7 mouse cellular contexts compared by ENCODE assay signal in the genomic region with DNA sequence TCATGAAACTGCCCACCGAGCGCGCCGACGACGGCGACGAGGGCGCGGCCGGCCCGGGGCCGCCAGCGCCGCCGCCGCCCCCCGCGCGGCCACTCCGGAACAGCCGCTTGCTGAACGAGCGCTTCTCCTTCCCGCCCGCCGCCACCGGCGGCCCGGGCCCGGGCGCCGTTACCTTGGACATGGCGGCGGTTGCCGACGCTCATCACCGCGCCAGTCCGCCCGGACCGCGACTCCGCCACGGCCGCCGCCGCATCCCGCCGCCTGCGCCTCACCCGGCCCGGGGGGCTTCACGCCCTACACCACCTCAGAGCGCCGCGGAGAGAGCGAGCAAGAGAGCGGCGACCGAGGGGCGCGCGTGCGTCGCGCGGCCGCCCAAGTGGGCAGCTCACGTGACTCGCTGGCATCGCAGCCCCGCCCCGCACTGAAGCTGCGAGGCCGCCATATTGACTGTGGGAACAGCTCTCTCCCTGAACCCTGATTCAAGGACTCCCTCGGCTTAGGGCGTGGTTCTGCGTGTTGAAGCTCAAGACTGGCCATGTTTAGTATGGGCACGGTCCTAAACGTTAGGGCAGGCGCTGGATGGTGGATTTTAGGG. TPM values are rescaled to one million over a fixed set of nuclear protein-coding genes. Genes with fewer than 3 reads are reported as not detected.
DNase-seq lines count a peak whose midpoint lies in the region; ATAC-seq lines count a peak whose summit lies in the region.

Gene Usp31, minus strand, starts transcription at position 181 of the 595 bp plus-strand sequence.

- WGBS in intestine, embryonic 15.5 days = under 1% methylated on average over 81 of the region's 82 CpGs
- under 1% methylated on average over 72 of the region's 82 CpGs for WGBS in midbrain, embryonic 10.5 days

- peak; percentile 97 for DNase-seq in adrenal gland, adult 2 months
- peak; percentile 93 for DNase-seq in embryo, embryonic 11.5 days (ENCODE audit: low read depth, low spot score)
- DNase-seq in gastrocnemius, postnatal 36 days = peak; percentile 86 to 91
- peak; percentile 97 to 99 for DNase-seq in left cerebral cortex, postnatal 25 days (ENCODE audit: low spot score in 2 of 2)
- peak; percentile 94 for DNase-seq in midbrain, embryonic 10.5 days (ENCODE audit: low spot score)
- DNase-seq in right cerebral cortex, postnatal 4 days = peak; percentile 89

- H3K27ac ChIP-seq in intestine, embryonic 15.5 days = peak within 1 kb of the TSS; percentile 81
- peak within 1 kb of the TSS; percentile 93 for H3K27ac ChIP-seq in midbrain, embryonic 10.5 days (replicated peaks)

- H3K27me3 ChIP-seq in intestine, embryonic 15.5 days (replicated peaks) = no peaks in the 10 kb centered on the region; the same call in 1 of the 2 replicates
- 0 out of 2 replicates have a peak, but pooled peaks cover 3% of the 10 kb centered on the region for H3K27me3 ChIP-seq in midbrain, embryonic 10.5 days (ENCODE audit: low read depth, poor library complexity, severe bottlenecking)

- intact Hi-C loops in gastrocnemius, postnatal 36 days (cut with DNase I) = no loop called here
- intact Hi-C loops in left cerebral cortex, postnatal 25 days (cut with DNase I) = no loop called here

- no peaks in the 10 kb centered on the region for H3K36me3 ChIP-seq in intestine, embryonic 15.5 days
- peaks cover 10% of the 10 kb centered on the region; the same call in 1 of the 2 replicates for H3K36me3 ChIP-seq in midbrain, embryonic 10.5 days

- H3K4me3 ChIP-seq in intestine, embryonic 15.5 days (replicated peaks) = peak within 1 kb of the TSS; percentile 90
- peak within 1 kb of the TSS; percentile 92 for H3K4me3 ChIP-seq in midbrain, embryonic 10.5 days

- peak; percentile 99 for ATAC-seq in intestine, embryonic 15.5 days

- H3K9ac ChIP-seq in intestine, embryonic 15.5 days = peak within 1 kb of the TSS; percentile 72

- peaks cover 9% of the 10 kb centered on the region; the same call in 1 of the 2 replicates for H3K4me1 ChIP-seq in intestine, embryonic 15.5 days (replicated peaks)
- peaks cover 39% of the 10 kb centered on the region for H3K4me1 ChIP-seq in midbrain, embryonic 10.5 days

- H3K9me3 ChIP-seq in intestine, embryonic 15.5 days = no peaks in the 10 kb centered on the region
- H3K9me3 ChIP-seq in midbrain, embryonic 10.5 days (replicated peaks) = no peaks in the 10 kb centered on the region

- H3K4me2 ChIP-seq in intestine, embryonic 15.5 days (replicated peaks) = peak within 1 kb of the TSS; percentile 95

RNA-seq across cellular contexts. Expression of gene Usp31, which starts in this region (rescaled TPM):
- 10 to 100 TPM; 12.5 to 16.1 TPM for total RNA-seq in adrenal gland, adult 2 months (2021)
- 2.6 and 3.1 TPM in 2 replicates for polyA plus RNA-seq in adrenal gland, adult 2 months (2012; rRNA removed)
- 1 to 10 TPM; 4.4 to 5.6 TPM for total RNA-seq in gastrocnemius, postnatal 36 days (2021)
- polyA plus RNA-seq in intestine, embryonic 15.5 days (2015; fragmentation: Nextera tagmentation; extraction: Ambion mirVana) = 1.6 and 1.8 TPM in 2 replicates
- 10 to 100 TPM; 76.3 to 78.6 TPM for total RNA-seq in left cerebral cortex, postnatal 25 days (2021)
- 2.4 and 2.5 TPM in 2 replicates for polyA plus RNA-seq in midbrain, embryonic 10.5 days (2016; fragmentation: Nextera tagmentation; extraction: Ambion mirVana)

Comparison
In these comparisons a context has a peak if more than half of its experiments do, and no peak if none do; other contexts are left out.
1. Peak in every context shown above with its lines: DNase-seq, ATAC-seq, H3K4me3 ChIP-seq and H3K27ac ChIP-seq.
2. RNA of gene Usp31 (total RNA-seq): 76.3 to 78.6 TPM in left cerebral cortex, postnatal 25 days; 12.5 to 16.1 TPM in adrenal gland, adult 2 months and 4.4 to 5.6 TPM in gastrocnemius, postnatal 36 days; every median in the first group is over 4 times any median in the second.